Mouse (Mus musculus) MEL (cell line): ENCODE results near the gene Zfp575. TPM values are rescaled to one million over a fixed set of nuclear protein-coding genes. Genes with fewer than 3 reads are reported as not detected.

Source experiments
- DNase-seq: peaks from one replicate; pipeline ENCODE4 v3.0.0; 2011; ENCODE audit warnings: low read depth, low spot score
- H3K27ac ChIP-seq: 2 replicates; pipeline ENCODE4 v1.5.1; 2012; ENCODE audit warnings: low read depth, mild to moderate bottlenecking, control low read depth, low read length, moderate library complexity; ENCODE audit not compliant: control insufficient read depth
- H3K27me3 ChIP-seq, 2 experiments: fragments of 150-350 bp in 1 of 2; sonication (generic) in 1 of 2; 2 replicates each; pipeline ENCODE4 v1.6.1; 2012; ENCODE audit warnings: low read length in 2 of 2, mild to moderate bottlenecking in 2 of 2, improper control_type of control experiment in 1 of 2, moderate library complexity in 1 of 2; ENCODE audit not compliant: insufficient read depth in 2 of 2, control insufficient read depth in 1 of 2
- H3K36me3 ChIP-seq, 2 experiments: 2 replicates each; pipeline ENCODE4 v1.6.1; 2012 to 2014; ENCODE audit warnings: low read length in 2 of 2, improper control_type of control experiment in 1 of 2, inconsistent platforms in 1 of 2, mild to moderate bottlenecking in 1 of 2; ENCODE audit not compliant: insufficient read depth in 2 of 2, control insufficient read depth in 1 of 2
- H3K4me1 ChIP-seq, 2 experiments: fragments of 150-350 bp in 1 of 2; sonication (generic) in 1 of 2; 2 replicates each; pipeline ENCODE4 v1.6.1; 2012; ENCODE audit warnings: low read length in 2 of 2, improper control_type of control experiment in 1 of 2, mild to moderate bottlenecking in 1 of 2; ENCODE audit not compliant: insufficient read depth in 2 of 2, control insufficient read depth in 1 of 2
- H3K4me3 ChIP-seq, 2 experiments: fragments of 150-350 bp in 1 of 2; sonication (generic) in 1 of 2; 2 replicates each; pipeline ENCODE4 v1.5.1; 2012; ENCODE audit warnings: low read depth in 2 of 2, low read length in 2 of 2, mild to moderate bottlenecking in 2 of 2, moderate library complexity in 2 of 2, control low read depth in 1 of 2, improper control_type of control experiment in 1 of 2; ENCODE audit not compliant: control insufficient read depth in 1 of 2, insufficient read depth in 1 of 2
- H3K79me2 ChIP-seq: 2 replicates; pipeline ENCODE4 v1.6.1; 2012; ENCODE audit warnings: mild to moderate bottlenecking, low read length, moderate library complexity; ENCODE audit not compliant: control insufficient read depth, poor library complexity, insufficient read depth
- H3K9ac ChIP-seq: 2 replicates; pipeline ENCODE4 v1.6.1; 2012; ENCODE audit warnings: low read depth, mild to moderate bottlenecking, control low read depth, low read length, moderate library complexity; ENCODE audit not compliant: control insufficient read depth, poor library complexity, severe bottlenecking
- H3K9me3 ChIP-seq: fragments of 150-350 bp; sonication (generic); replicated peaks from 2 replicates; pipeline ENCODE4 v1.6.1; 2012; ENCODE audit warnings: mild to moderate bottlenecking, low read length, improper control_type of control experiment, moderate library complexity; ENCODE audit not compliant: insufficient read depth
- CHD1 ChIP-seq: IDR thresholded peaks from 2 replicates; pipeline ENCODE4 v1.6.1; 2012; ENCODE audit warnings: low read depth, mild to moderate bottlenecking, inconsistent platforms, low read length, improper control_type of control experiment
- EP300 ChIP-seq, 2 experiments: IDR thresholded peaks; 2 replicates each; pipeline ENCODE4 v1.6.1; 2011; ENCODE audit warnings: improper control_type of control experiment in 2 of 2, low read length in 2 of 2, low read depth in 1 of 2, mild to moderate bottlenecking in 1 of 2
- ETS1 ChIP-seq: IDR thresholded peaks from 2 replicates; pipeline ENCODE4 v1.6.1; 2012; ENCODE audit warnings: low read depth, mild to moderate bottlenecking, inconsistent platforms, low read length, improper control_type of control experiment, moderate library complexity
- GABPA ChIP-seq: IDR thresholded peaks from 2 replicates; pipeline ENCODE4 v1.6.1; 2012; ENCODE audit warnings: low read depth, mild to moderate bottlenecking, inconsistent platforms, low read length, improper control_type of control experiment, moderate library complexity
- KAT2A ChIP-seq: conservative IDR thresholded peaks from 2 replicates; pipeline ENCODE4 v1.6.1; 2012; ENCODE audit warnings: low read depth, low read length, improper control_type of control experiment, inconsistent platforms
- MAX ChIP-seq: IDR thresholded peaks from 2 replicates; pipeline ENCODE4 v1.6.1; 2011; ENCODE audit warnings: low read length, improper control_type of control experiment
- MAZ ChIP-seq: IDR thresholded peaks from 2 replicates; pipeline ENCODE4 v1.6.1; 2012; ENCODE audit warnings: low read depth, mild to moderate bottlenecking, inconsistent platforms, low read length, improper control_type of control experiment
- MYC ChIP-seq: IDR thresholded peaks from 2 replicates; pipeline ENCODE4 v1.6.1; 2011; ENCODE audit warnings: low read depth, mild to moderate bottlenecking, low read length, improper control_type of control experiment, moderate library complexity
- NELFE ChIP-seq: IDR thresholded peaks from 2 replicates; pipeline ENCODE4 v1.6.1; 2011; ENCODE audit warnings: low read depth, low read length, improper control_type of control experiment
- POLR2A ChIP-seq, 2 experiments: IDR thresholded peaks; 2 replicates each; pipeline ENCODE4 v1.6.1; 2011 to 2012; ENCODE audit warnings: low read length in 2 of 2, mild to moderate bottlenecking in 2 of 2, control low read depth in 1 of 2, improper control_type of control experiment in 1 of 2, low read depth in 1 of 2, moderate library complexity in 1 of 2; ENCODE audit not compliant: control insufficient read depth in 1 of 2, insufficient read depth in 1 of 2, poor library complexity in 1 of 2
- POLR2AphosphoS5 ChIP-seq: IDR thresholded peaks from 2 replicates; pipeline ENCODE4 v1.6.1; 2012; ENCODE audit warnings: low read depth, borderline replicate concordance, mild to moderate bottlenecking, inconsistent platforms, low read length, moderate library complexity, mixed read lengths
- SIN3A ChIP-seq: IDR thresholded peaks from 2 replicates; pipeline ENCODE4 v1.6.1; 2012; ENCODE audit warnings: low read length, improper control_type of control experiment, inconsistent platforms
- SMC3 ChIP-seq: IDR thresholded peaks from 2 replicates; pipeline ENCODE4 v1.6.1; 2011; ENCODE audit warnings: low read depth, low read length, improper control_type of control experiment
- TAL1 ChIP-seq: IDR thresholded peaks from 2 replicates; pipeline ENCODE4 v1.6.1; 2012; ENCODE audit warnings: mild to moderate bottlenecking, inconsistent platforms, low read length, moderate library complexity, mixed read lengths
- TCF12 ChIP-seq: IDR thresholded peaks from 2 replicates; pipeline ENCODE4 v1.6.1; 2014; ENCODE audit warnings: low read depth, mild to moderate bottlenecking, inconsistent platforms, low read length, improper control_type of control experiment, moderate library complexity
- UBTF ChIP-seq: IDR thresholded peaks from 2 replicates; pipeline ENCODE4 v1.6.1; 2012; ENCODE audit warnings: low read depth, mild to moderate bottlenecking, inconsistent platforms, low read length, improper control_type of control experiment, moderate library complexity, borderline replicate concordance; ENCODE audit not compliant: insufficient read depth
- USF1 ChIP-seq: IDR thresholded peaks from 2 replicates; pipeline ENCODE4 v1.6.1; 2014; ENCODE audit warnings: low read depth, mild to moderate bottlenecking, inconsistent platforms, low read length, improper control_type of control experiment, moderate library complexity
- ZMIZ1 ChIP-seq: IDR thresholded peaks from 2 replicates; pipeline ENCODE4 v1.6.1; 2012; ENCODE audit warnings: low read depth, mild to moderate bottlenecking, inconsistent platforms, low read length, improper control_type of control experiment, moderate library complexity
- polyA plus RNA-seq, 2 experiments: library from polyadenylated mRNA; stranded (reverse) in 1 of 2; unstranded in 1 of 2; fragments of >175 nt in 1 of 2; fragments of >200 nt in 1 of 2; gene quantifications; 2 replicates each; pipeline versions ENCODE4 v1.2.1 to v1.2.4; 2012; ENCODE audit warnings: low replicate concordance in 2 of 2, low read depth in 1 of 2; ENCODE audit not compliant: insufficient read length in 2 of 2, insufficient read depth in 1 of 2, missing spikeins in 1 of 2
- total RNA-seq: library from RNA; depleted of rRNA; stranded (reverse); fragments of 300-350 nt; gene quantifications from 2 replicates; pipeline ENCODE4 v1.2.3, GENCODE M21; 2012

Zfp575 gene
- total and polyA plus RNA-seq, 3 experiments, result 0.50 to 0.58 TPM; not detected in 1

- Histone ChIP-seq H3K27ac (no peak overlapping the region), H3K4me1 (no peaks in the 10 kb centered on the region), H3K9me3 (no peaks in the 10 kb centered on the region), H3K4me3 (no peak overlapping the region), H3K79me2 (no peaks in the 10 kb centered on the region), H3K36me3 (peaks cover 0 to 3% of the 10 kb centered on the region in 2 experiments; a peak in 1 of 4 replicates), H3K27me3 (no peaks in the 10 kb centered on the region), H3K9ac (no peak overlapping the region)
- TF ChIP-seq MAZ (no peak), UBTF (no peak), ETS1 (no peak), EP300 (IDR thresholded peaks at IDR 0.05; ENCODE audit: low read depth in 1 of 2, low read length in 2 of 2) (no peak)
- DNase-seq, result no peak
Observed at GRCm38 (mm10) chr7:24571071-24571470, 16.4 kb downstream of the Zfp575 start.

- no peaks in the 10 kb centered on the region for H3K79me2 ChIP-seq
- no peak overlapping the region for H3K27ac ChIP-seq
- H3K9ac ChIP-seq, result no peak overlapping the region
- peaks cover 0 to 3% of the 10 kb centered on the region in 2 experiments; a peak in 1 of 4 replicates for H3K36me3 ChIP-seq
- DNase-seq, result no peak
- H3K4me3 ChIP-seq, result no peak overlapping the region
- TF ChIP-seq POLR2AphosphoS5, result no peak
- TF ChIP-seq POLR2A (IDR thresholded peaks at IDR 0.05; ENCODE audit: control insufficient read depth in 1 of 2, insufficient read depth in 1 of 2, low read depth in 1 of 2, low read length in 2 of 2, poor library complexity in 1 of 2), result no peak
- no peak for TF ChIP-seq GABPA
- TF ChIP-seq SIN3A, result no peak
- TF ChIP-seq USF1, result no peak
- no peak for TF ChIP-seq CHD1
- TF ChIP-seq ZMIZ1, result no peak
- no peak for TF ChIP-seq MAX
- TF ChIP-seq NELFE, result no peak
- no peak for TF ChIP-seq TCF12
- no peak for TF ChIP-seq KAT2A
- no peak for TF ChIP-seq MYC
- TF ChIP-seq TAL1, result no peak
- TF ChIP-seq SMC3, result no peak
- no peaks in the 10 kb centered on the region for H3K9me3 ChIP-seq
- H3K27me3 ChIP-seq, result no peaks in the 10 kb centered on the region
- H3K4me1 ChIP-seq, result no peaks in the 10 kb centered on the region
Observed at GRCm38 (mm10) chr7:24568512-24568911, 18.9 kb downstream of the Zfp575 start.
